Mouse (Mus musculus): ENCODE results near the gene Actr2. TPM values are rescaled to one million over a fixed set of nuclear protein-coding genes. Genes with fewer than 3 reads are reported as not detected.

Gene Actr2
- polyA plus RNA-seq, 1 experiment from 2014 or later: 152 TPM

- CTCF ChIA-PET: interaction anchor here (1.7 kb wide), 1 partner anchor 137 kb away, joined by 3 read pairs; no protein-coding TSS in a partner anchor
- no peaks in the 10 kb centered on the region for H3K27me3 ChIP-seq
- DNase-seq (ENCODE audit: low read depth, low spot score) (no peak), ATAC-seq (no peak)
- POLR2A ChIA-PET: no interaction called here
- no peak for TF ChIP-seq CTCF (IDR thresholded peaks at IDR 0.05)
- in situ Hi-C loops (cut with MboI; ENCODE audit: low pct_unique_long_range_greater_than_20kb): no loop called here
These were observed 58.8 kb downstream of the Actr2 start for GRCm38 (mm10) chr11:20053951-20054350.

GRCm38 (mm10) chr11:20052814-20053536 lies 59.7 kb downstream of the Actr2 start:
- ChIA-PET CTCF (interaction anchor here (1.7 kb wide), 1 partner anchor 136 kb away, joined by 3 read pairs; no protein-coding TSS in a partner anchor), POLR2A (interaction anchor here (0.6 kb wide), 1 partner anchor 117 kb away, joined by 3 read pairs; no protein-coding TSS in a partner anchor)
- in situ Hi-C loops (cut with MboI; ENCODE audit: low pct_unique_long_range_greater_than_20kb): no loop called here
- ATAC-seq: no peak
- TF ChIP-seq CTCF (IDR thresholded peaks at IDR 0.05): no peak
- H3K27me3 ChIP-seq: no peaks in the 10 kb centered on the region
- no peak for DNase-seq (ENCODE audit: low read depth, low spot score)

- in situ Hi-C loops (cut with MboI; ENCODE audit: low pct_unique_long_range_greater_than_20kb): no loop called here
- DNase-seq (ENCODE audit: low read depth, low spot score) (no peak), ATAC-seq (no peak)
- ChIA-PET CTCF (no interaction called here), POLR2A (no interaction called here)
- no peak for TF ChIP-seq CTCF (IDR thresholded peaks at IDR 0.05)
- no peaks in the 10 kb centered on the region for H3K27me3 ChIP-seq
These were observed 67.1 kb downstream of the Actr2 start for GRCm38 (mm10) chr11:20045586-20045985.

GRCm38 (mm10) chr11:20043256-20043655 lies 69.5 kb downstream of the Actr2 start:
- H3K27me3 ChIP-seq: no peaks in the 10 kb centered on the region
- in situ Hi-C loops (cut with MboI; ENCODE audit: low pct_unique_long_range_greater_than_20kb): no loop called here
- no peak for DNase-seq (ENCODE audit: low read depth, low spot score)
- no peak for TF ChIP-seq CTCF (IDR thresholded peaks at IDR 0.05)
- CTCF ChIA-PET: interaction anchor here (1.0 to 2.5 kb wide), 3 partner anchors 29 to 219 kb away, joined by 3 to 6 read pairs (median 4); no protein-coding TSS in a partner anchor
- peak; percentile 61 for ATAC-seq
- POLR2A ChIA-PET: no interaction called here

GRCm38 (mm10) chr11:20042106-20042505 lies 70.6 kb downstream of the Actr2 start:
- no peak for TF ChIP-seq CTCF (IDR thresholded peaks at IDR 0.05)
- CTCF ChIA-PET: interaction anchor here (1.5 to 2.5 kb wide), 2 partner anchors 30 to 211 kb away, joined by 4 to 6 read pairs; no protein-coding TSS in a partner anchor
- POLR2A ChIA-PET: interaction anchor here (0.6 to 1.4 kb wide), 3 partner anchors 16 to 122 kb away, joined by 3 to 4 read pairs (median 3); no protein-coding TSS in a partner anchor
- DNase-seq (ENCODE audit: low read depth, low spot score) (no peak), ATAC-seq (peak; percentile 38)
- no peaks in the 10 kb centered on the region for H3K27me3 ChIP-seq
- in situ Hi-C loops (cut with MboI; ENCODE audit: low pct_unique_long_range_greater_than_20kb): no loop called here

- DNase-seq (ENCODE audit: low read depth, low spot score) (no peak), ATAC-seq (no peak)
- ChIA-PET CTCF (interaction anchor here (2.5 kb wide), 1 partner anchor 211 kb away, joined by 6 read pairs; no protein-coding TSS in a partner anchor), POLR2A (interaction anchor here (0.7 to 1.4 kb wide), 3 partner anchors 17 to 160 kb away, joined by 3 read pairs; no protein-coding TSS in a partner anchor)
- in situ Hi-C loops (cut with MboI; ENCODE audit: low pct_unique_long_range_greater_than_20kb): no loop called here
- no peak for TF ChIP-seq CTCF (IDR thresholded peaks at IDR 0.05)
- no peaks in the 10 kb centered on the region for H3K27me3 ChIP-seq
These were observed 71.4 kb downstream of the Actr2 start for GRCm38 (mm10) chr11:20041164-20041920.

GRCm38 (mm10) chr11:20038723-20039122 lies 74.0 kb downstream of the Actr2 start:
- no peak for TF ChIP-seq CTCF (IDR thresholded peaks at IDR 0.05)
- in situ Hi-C loops (cut with MboI; ENCODE audit: low pct_unique_long_range_greater_than_20kb): loop anchor here (5.0 kb wide), 1 partner anchor 116 kb away; the partner anchor contains the start of gene Spred2
- ATAC-seq: no peak
- ChIA-PET POLR2A (no interaction called here), CTCF (no interaction called here)
- DNase-seq (ENCODE audit: low read depth, low spot score): no peak
- H3K27me3 ChIP-seq: no peaks in the 10 kb centered on the region

GRCm38 (mm10) chr11:20037739-20038138 lies 75.0 kb downstream of the Actr2 start:
- POLR2A ChIA-PET: no interaction called here
- no peaks in the 10 kb centered on the region for H3K27me3 ChIP-seq
- in situ Hi-C loops (cut with MboI; ENCODE audit: low pct_unique_long_range_greater_than_20kb): loop anchor here (5.0 kb wide), 1 partner anchor 115 kb away; the partner anchor contains the start of gene Spred2
- DNase-seq (ENCODE audit: low read depth, low spot score) (no peak), ATAC-seq (no peak)
- CTCF ChIA-PET: interaction anchor here (1.4 kb wide), 1 partner anchor 117 kb away, joined by 3 read pairs; no protein-coding TSS in a partner anchor
- TF ChIP-seq CTCF (IDR thresholded peaks at IDR 0.05): no peak

- TF ChIP-seq CTCF (IDR thresholded peaks at IDR 0.05): no peak
- DNase-seq (ENCODE audit: low read depth, low spot score) (no peak), ATAC-seq (no peak)
- H3K27me3 ChIP-seq: no peaks in the 10 kb centered on the region
- in situ Hi-C loops (cut with MboI; ENCODE audit: low pct_unique_long_range_greater_than_20kb): loop anchor here (5.0 kb wide), 1 partner anchor 114 kb away; the partner anchor contains the start of gene Spred2
- ChIA-PET CTCF (no interaction called here), POLR2A (no interaction called here)
These were observed 76.7 kb downstream of the Actr2 start for GRCm38 (mm10) chr11:20035972-20036371.

GRCm38 (mm10) chr11:20035343-20035928 lies 77.3 kb downstream of the Actr2 start:
- TF ChIP-seq CTCF (IDR thresholded peaks at IDR 0.05): no peak
- ChIA-PET CTCF (no interaction called here), POLR2A (no interaction called here)
- peak; percentile 12 for ATAC-seq
- in situ Hi-C loops (cut with MboI; ENCODE audit: low pct_unique_long_range_greater_than_20kb): loop anchor here (5.0 kb wide), 1 partner anchor 113 kb away; the partner anchor contains the start of gene Spred2
- DNase-seq (ENCODE audit: low read depth, low spot score): no peak
- no peaks in the 10 kb centered on the region for H3K27me3 ChIP-seq

Data from Patski (cell line).